Mouse (Mus musculus): ENCODE data around the gene Brms1l. TPM values are rescaled to one million over a fixed set of nuclear protein-coding genes. Genes with fewer than 3 reads are reported as not detected.

Brms1l gene
- polyA plus RNA-seq, 1 experiment: 14.3 TPM

DNA sequence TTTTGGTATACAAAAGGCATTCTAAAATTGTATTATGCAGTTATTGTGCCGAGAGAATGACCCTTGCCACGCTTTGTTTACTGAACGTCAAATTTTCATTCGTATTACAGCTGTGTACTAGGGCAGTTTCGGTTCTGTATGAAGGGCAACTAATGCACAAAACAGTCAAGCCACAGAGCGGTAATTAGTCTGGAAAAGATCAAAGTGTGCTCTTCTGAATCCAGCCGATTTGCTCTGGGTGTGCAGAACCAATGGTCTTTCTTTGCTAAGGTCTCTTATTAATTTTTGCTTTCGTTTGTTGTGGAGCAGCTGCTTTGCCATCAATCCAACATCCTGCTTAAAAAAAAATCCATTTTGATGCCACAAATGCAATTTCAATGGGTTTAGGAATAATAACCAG lies 80.1 kb downstream of the Brms1l start:
- no peak overlapping the region for H3K4me3 ChIP-seq (ENCODE audit: insufficient read depth, low read length)
- TF ChIP-seq CTCF (IDR thresholded peaks at IDR 0.05; ENCODE audit: low read depth, low read length) (no peak), POLR2A (IDR thresholded peaks at IDR 0.05; ENCODE audit: borderline replicate concordance, low read depth, low read length) (no peak)
- H3K27ac ChIP-seq (ENCODE audit: insufficient read depth, low read depth, low read length): no peak overlapping the region
- H3K4me1 ChIP-seq (ENCODE audit: control insufficient read depth, insufficient read depth, low read length): no peaks in the 10 kb centered on the region

GRCm38 (mm10) chr12:55917020-55917419 lies 80.9 kb downstream of the Brms1l start:
- H3K4me1 ChIP-seq (ENCODE audit: control insufficient read depth, insufficient read depth, low read length): no peaks in the 10 kb centered on the region
- H3K4me3 ChIP-seq (ENCODE audit: insufficient read depth, low read length): no peak overlapping the region
- no peak overlapping the region for H3K27ac ChIP-seq (ENCODE audit: insufficient read depth, low read depth, low read length)
- no peak for TF ChIP-seq CTCF (IDR thresholded peaks at IDR 0.05; ENCODE audit: low read depth, low read length)
- TF ChIP-seq POLR2A (IDR thresholded peaks at IDR 0.05; ENCODE audit: borderline replicate concordance, low read depth, low read length): no peak

Other genes starting within 250 kb of the Brms1l start
- gene Insm2, start 236.9 kb upstream of the Brms1l start, polyA plus RNA-seq (2012; ENCODE audit: insufficient read depth, insufficient read length, missing spikeins): not detected in 2 replicates
- 15.5 and 19.5 TPM in 2 replicates for gene Ralgapa1, start 15.2 kb upstream of the Brms1l start, polyA plus RNA-seq (2012; ENCODE audit: insufficient read depth, insufficient read length, missing spikeins)

Measured in bone marrow macrophage, adult 2 months (primary cell).